Mouse (Mus musculus) brown adipose tissue, adult 24 weeks (tissue): ENCODE measurements at regions not wholly inside any gene's neighbourhood (a gene's known extent, or its start where the extent isn't known, plus 50 kb on each side); places are given as distances from the start of the nearest gene placed in this dataset.

Experiments used
- H3K27ac ChIP-seq: fragments of 200-500 bp; replicated peaks from 2 replicates; pipeline ENCODE4 v1.5.1; 2012; ENCODE audit warnings: low read depth, mild to moderate bottlenecking, low read length
- H3K4me1 ChIP-seq: fragments of 200-500 bp; 2 replicates; pipeline ENCODE4 v1.6.1; 2012; ENCODE audit warnings: low read length, mixed read lengths; ENCODE audit not compliant: control insufficient read depth, insufficient read depth, insufficient read length
- H3K4me3 ChIP-seq: fragments of 200-500 bp; 2 replicates; pipeline ENCODE4 v1.5.1; 2012; ENCODE audit warnings: low read depth, mild to moderate bottlenecking, low read length, moderate library complexity; ENCODE audit not compliant: insufficient read depth

DNA sequence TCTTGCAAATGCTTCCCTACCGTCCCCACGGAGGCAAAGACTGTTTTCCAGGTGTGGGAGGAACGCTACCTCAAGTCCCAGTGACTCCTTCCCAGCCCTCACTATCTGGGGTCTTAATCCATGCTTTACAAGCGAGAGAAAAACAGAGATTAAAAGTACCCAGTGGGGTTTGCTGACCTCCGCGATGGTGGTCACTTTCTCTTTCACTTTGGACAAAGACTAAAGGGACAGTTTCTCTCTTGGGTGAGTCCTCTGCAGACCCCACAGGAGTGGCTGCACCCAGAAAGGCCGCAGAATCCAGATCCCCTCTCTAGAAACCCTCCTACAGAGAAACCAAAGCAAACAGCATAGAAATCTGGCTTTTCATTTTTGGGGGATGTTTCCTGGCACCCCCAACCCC lies 313.4 kb downstream of the Med13l start:
- H3K4me3 ChIP-seq = peak overlapping the region; percentile 52
- H3K4me1 ChIP-seq = no peaks in the 10 kb centered on the region
- peak overlapping the region; percentile 15; the same call in 1 of the 2 replicates for H3K27ac ChIP-seq

DNA sequence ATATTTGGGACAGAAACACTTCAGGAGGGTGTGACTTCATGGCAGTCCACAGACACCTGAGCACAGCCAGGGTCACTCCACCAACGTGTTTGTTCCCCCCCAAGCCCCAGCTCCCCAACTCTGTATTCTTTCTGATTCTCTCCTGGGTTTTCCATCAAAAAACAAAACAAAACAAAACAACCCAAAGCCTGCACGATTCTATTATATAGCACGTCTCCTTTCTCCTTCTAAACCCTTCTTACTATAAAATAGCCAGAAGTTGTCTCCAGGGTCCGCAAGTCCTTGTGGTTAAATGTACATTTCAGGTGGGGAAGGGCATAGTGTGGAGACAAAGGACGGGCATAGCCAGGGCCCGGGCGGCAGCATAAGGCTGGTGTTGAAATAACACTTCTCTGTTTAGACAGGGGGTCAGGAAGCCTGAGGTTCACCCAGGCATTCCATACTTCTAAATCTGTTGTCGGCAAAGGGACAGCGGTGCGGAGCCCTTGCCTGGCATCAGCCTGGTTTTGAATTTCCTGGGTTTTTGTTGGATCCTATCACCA lies 314.7 kb downstream of the Med13l start:
- peaks cover 2% of the 10 kb centered on the region; the same call in 1 of the 2 replicates for H3K4me1 ChIP-seq
- H3K4me3 ChIP-seq = no peak overlapping the region
- no peak overlapping the region for H3K27ac ChIP-seq

DNA sequence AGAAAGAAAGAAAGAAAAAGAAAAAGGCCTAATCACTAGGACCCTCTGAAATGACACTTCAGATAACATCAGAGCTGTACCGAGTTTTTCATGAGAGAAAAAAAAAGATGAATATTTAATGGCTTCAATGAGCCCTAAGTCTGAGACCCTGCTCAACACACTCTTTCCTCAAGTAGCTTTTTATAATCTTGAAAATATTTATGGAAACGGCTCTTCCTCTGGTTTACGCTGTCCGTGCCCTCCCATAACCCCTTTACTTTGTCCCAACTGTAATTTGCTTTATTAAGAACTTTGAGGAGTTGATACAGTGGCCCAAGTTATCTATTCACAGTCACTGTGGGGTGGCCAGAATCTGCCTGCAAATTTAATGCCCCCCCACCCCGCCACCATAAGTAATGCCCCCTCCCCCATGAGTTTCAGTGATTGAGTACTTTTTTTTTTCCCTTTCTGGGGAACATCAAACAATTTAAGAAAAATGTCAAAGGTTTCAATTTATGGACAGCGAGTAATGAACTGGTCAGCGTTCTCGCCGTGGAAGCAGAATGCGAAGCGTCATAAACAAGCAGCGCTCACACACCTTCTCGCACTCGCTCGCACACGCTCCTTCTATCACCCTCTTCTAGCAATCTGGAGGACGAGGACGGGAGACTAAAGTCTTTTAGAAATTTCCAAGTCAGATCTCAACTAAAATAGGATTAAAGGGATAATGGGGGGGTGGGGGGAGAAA lies 316.3 kb downstream of the Med13l start:
- Histone ChIP-seq H3K4me1 (peaks cover 2% of the 10 kb centered on the region; the same call in 1 of the 2 replicates), H3K27ac (no peak overlapping the region), H3K4me3 (no peak overlapping the region)

DNA sequence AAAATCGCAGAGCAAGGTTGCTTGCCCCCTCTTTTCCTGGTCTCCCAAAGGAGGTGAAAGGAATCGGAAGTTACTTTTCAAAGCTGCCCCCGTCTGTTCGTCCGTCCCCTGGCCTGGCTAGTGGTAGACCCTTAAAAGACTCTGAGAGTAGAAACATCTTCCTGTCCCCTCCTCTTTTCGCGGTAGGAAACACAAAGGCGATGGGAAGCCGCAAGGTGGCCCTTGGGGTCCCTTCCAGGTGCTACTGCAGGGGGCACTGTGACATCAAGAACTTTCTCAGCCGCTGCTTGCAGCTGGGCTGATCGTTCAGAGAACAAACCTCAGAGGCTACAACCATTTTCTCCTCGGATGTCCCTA lies 316.8 kb downstream of the Med13l start:
- Histone ChIP-seq H3K4me1 (peaks cover 2% of the 10 kb centered on the region; the same call in 1 of the 2 replicates), H3K27ac (no peak overlapping the region), H3K4me3 (no peak overlapping the region)

DNA sequence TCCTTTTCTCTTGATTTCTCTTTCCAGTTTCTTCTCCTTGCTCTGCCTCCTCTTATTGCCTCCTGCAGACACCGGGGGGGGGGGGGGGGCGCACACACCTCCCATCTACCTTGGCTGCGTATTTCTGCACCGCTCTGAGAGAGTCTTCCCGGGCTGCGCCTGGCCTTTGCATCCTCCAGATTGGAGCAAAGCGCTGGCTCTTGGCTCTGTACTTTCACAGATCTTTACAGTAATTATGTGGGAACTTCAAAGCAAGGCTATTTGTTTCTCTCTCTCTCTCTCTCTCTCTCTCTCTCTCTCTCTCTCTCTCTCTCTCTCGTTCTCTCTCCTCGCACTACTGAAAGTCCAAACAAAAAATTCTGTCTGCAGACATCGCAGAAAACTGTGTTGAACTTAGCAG lies 317.4 kb downstream of the Med13l start:
- H3K4me3 ChIP-seq = no peak overlapping the region
- peaks cover 2% of the 10 kb centered on the region; the same call in 1 of the 2 replicates for H3K4me1 ChIP-seq
- no peak overlapping the region for H3K27ac ChIP-seq

DNA sequence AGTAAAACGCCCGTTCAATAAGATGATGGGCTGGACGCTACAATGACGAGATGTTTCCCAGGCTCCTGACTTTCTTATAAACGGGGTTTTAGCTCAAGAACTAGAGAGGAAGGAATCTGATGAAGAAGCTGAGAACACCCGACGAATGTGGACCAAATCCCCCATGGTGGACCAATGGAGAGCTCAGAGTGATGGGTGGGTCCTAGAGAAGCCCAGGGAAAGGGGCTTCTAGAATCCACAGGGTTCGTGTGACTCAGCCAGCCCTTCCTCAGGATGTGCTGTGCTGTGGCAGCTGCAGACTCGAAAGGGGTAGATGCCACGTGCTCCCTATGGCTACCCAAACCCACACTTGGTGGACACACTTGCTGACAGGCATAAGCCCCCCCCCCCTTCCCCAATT lies 318.2 kb downstream of the Med13l start:
- H3K4me3 ChIP-seq = no peak overlapping the region
- H3K27ac ChIP-seq = no peak overlapping the region
- peaks cover 2% of the 10 kb centered on the region; the same call in 1 of the 2 replicates for H3K4me1 ChIP-seq

DNA sequence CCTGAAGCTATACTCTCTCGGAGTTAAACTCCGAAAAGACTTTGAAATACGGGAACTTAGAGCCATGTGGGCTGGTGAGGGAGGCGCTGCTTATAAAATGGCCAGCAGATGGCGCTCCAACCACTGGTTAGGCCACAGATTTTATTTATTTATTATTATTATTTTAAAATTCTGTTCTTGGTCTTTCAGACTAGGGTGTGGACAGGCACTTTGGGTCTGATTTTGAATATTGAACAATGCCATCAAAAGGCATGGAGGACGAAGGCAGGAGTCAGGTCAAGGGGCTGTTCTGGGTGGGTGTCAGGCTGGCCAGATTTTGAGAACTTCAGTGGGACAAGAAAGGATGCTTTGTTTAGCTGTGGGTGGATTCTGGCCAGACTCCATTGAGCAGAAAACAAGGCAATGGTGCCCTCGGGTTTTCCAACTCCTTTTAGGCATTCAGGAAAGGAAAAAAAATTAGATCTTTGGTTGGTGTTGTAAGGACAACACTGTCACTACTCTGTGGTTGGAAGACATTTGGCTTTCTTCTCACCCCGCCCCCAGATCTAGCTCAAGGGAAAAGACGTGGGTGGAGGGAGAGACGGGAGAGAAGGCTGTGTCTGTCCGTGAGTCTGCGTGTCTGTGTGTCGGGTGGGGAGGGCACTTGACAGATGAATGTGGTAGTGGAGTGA lies 319.5 kb downstream of the Med13l start:
- Histone ChIP-seq H3K4me1 (peaks cover 2% of the 10 kb centered on the region; the same call in 1 of the 2 replicates), H3K27ac (peak overlapping the region; percentile 92), H3K4me3 (no peak overlapping the region; the same call in 1 of the 2 replicates)

DNA sequence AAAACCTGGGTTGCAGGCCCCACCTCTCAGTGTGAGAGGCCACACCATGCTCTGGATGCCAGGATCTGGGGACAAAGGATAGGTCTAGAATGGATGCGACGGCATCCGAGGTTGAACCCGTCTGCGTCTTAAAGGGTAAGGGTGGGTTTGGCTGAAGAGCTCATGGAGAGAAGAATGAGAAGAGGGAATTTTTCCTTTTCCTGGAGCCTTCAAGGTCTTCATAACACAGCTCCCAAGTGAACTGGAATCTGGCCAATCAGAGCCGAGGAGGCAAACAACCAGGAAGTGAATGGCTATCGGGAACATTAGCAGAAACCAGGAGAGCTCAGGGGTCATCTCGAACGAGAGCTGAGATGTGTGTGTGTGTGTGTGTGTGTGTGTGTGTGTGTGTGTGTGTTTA lies 320.1 kb downstream of the Med13l start:
- H3K27ac ChIP-seq = peak overlapping the region; percentile 92
- H3K4me1 ChIP-seq = peaks cover 2% of the 10 kb centered on the region; the same call in 1 of the 2 replicates

DNA sequence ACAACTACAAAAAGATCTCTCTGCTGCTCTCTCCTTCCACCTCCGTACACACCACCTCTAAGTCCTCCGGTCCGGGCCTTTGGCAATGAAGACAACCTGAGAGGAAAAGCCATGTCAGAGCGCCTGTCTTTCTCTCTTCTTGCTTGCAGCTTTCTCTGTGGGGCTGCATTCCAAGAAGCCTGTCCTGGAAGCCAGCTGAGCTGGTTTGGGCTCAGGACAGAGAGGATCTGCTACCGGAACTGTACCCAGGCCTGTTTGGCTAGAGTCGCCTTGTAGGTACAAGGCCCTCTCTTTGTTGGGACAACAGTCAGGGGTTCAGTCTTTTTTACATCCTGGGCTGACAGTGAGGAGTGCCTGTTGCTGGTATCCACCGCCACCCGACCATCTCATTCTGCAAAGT lies 321.4 kb downstream of the Med13l start:
- H3K4me1 ChIP-seq = peaks cover 2% of the 10 kb centered on the region; the same call in 1 of the 2 replicates
- no peak overlapping the region for H3K4me3 ChIP-seq
- no peak overlapping the region for H3K27ac ChIP-seq

More for the DNA sequence above, 320.1 kb downstream of the Med13l start:
- peak overlapping the region; percentile 18; the same call in 1 of the 2 replicates for H3K4me3 ChIP-seq

DNA sequence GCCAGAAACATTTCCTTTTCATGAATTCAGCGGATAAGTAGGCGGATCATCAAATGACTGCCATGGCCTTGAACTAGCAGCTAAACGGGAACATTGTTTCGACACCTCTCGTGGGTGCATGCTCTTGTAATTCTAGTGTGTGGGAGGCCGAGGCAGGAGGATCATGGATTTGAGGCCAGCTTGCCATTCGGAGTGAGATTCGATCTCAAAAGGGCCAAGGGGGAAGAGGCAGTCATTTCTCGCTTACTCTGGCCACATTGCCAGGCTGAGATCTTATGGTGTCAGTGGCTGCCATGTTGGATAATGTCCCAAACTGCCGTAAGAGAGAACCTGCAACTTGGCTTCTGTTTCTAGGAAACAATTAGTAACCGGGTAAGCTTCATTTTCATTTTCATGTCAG lies 327.7 kb downstream of the Med13l start:
- H3K27ac ChIP-seq = no peak overlapping the region
- no peak overlapping the region for H3K4me3 ChIP-seq
- no peaks in the 10 kb centered on the region for H3K4me1 ChIP-seq

DNA sequence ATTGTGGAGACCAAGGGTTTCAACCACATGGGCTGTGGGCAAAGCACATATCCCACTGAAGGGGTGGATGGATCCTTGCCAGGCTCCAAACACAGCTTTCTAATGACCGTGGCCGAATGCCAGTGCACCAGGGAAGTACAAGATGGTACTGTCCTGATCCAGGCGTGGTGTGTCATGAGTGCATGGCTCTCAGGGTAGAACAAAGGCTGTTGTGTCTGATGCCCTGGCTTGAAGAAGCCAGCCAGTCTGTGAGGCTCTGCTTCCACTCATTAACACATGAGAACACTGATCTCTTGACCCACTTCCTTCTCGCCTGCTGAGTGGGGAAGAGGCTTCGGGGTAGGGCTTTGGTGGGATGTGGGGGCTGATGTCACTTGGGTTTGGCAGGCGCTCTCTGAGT lies 330.7 kb downstream of the Med13l start:
- Histone ChIP-seq H3K4me3 (no peak overlapping the region), H3K4me1 (no peaks in the 10 kb centered on the region), H3K27ac (no peak overlapping the region)

DNA sequence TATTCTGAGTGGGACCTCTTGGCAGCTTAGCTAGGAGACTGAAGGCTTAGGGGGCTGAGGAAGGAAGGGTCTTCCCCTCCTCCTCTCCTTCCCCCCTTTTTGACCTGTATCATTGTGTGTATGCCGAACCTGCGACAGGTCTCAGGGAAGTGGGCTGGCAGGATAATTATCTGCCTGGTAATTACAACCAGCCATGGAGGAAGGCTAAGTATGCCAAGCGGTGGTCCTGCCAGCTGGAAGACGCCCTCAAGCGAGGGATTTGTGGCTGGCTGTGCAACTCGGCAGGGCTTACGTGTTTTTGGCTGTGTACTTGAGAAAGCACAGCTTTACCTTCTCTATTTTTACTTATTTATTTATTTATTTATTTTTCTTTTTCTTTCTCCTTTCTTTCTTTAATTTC lies 347.7 kb downstream of the Med13l start:
- Histone ChIP-seq H3K4me1 (peaks cover 4% of the 10 kb centered on the region; the same call in 1 of the 2 replicates), H3K27ac (no peak overlapping the region), H3K4me3 (no peak overlapping the region)

DNA sequence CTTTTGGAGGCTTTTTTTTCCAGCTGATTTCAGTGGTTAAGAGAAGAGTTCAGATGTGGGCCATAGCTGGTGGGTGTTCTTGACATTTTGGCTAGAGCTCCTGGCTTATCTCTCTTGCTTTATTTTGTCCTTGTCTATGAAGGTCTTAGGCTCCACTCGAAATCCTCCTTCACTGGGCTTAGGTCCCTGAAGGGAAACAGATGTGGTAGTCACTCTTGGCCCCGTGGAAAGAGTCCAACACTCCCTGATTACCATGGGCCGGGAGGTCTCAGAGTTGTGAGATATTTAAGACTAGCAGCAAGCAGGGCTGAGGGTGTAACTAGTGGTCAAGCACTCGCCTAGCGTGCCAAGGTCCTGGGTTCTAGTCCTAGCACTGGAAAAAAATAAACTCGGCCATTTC lies 349.3 kb downstream of the Med13l start:
- Histone ChIP-seq H3K4me1 (peaks cover 4% of the 10 kb centered on the region; the same call in 1 of the 2 replicates), H3K27ac (no peak overlapping the region), H3K4me3 (no peak overlapping the region)

DNA sequence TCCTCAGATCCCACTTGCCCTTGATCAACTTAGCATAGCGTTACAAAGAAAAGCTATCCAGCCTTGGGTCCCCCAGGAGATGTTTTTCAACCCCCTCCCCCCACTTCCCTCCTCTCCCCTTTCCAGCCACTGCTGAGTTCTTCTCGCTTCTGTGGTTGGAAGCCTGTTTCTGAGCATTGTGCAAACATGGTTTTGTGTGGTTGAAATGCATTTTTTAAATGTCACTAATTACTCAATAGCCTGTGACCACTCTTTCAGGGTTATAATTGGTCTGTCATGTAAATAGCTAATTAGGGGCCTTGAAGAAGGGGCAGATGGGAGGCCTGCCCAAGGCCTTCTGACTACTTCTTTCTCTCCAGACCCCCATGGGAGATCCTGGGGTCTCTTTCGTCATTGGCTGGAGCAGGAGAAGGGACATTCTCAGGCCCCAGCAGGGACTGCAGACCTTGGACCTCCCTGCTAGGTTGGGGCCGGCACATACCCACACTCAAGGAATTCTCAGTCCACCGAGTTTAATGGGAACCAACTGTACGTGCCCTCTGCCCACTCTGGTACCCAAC lies 353.8 kb downstream of the Med13l start:
- Histone ChIP-seq H3K4me1 (no peaks in the 10 kb centered on the region), H3K27ac (no peak overlapping the region)

DNA sequence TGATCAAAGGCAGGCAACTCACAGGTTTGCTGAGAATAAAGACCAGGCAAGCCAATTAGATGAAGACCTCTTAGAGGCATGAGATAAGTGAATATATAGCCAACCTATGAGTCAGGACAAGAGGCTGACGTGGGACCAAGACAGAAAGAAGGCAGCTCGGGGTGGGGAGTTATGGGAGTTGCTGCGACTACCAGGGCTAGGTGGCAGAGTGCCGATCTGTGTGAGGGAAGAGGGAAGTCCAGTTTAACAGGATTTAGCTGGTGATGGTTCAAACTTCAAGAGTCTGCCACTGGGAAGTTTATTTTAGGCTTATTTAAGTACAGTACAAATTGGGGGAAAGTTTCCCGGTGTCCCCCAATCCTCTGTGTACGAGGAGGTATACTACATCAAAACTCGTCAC lies 362.9 kb downstream of the Med13l start:
- no peaks in the 10 kb centered on the region for H3K4me1 ChIP-seq
- no peak overlapping the region for H3K27ac ChIP-seq
- H3K4me3 ChIP-seq = no peak overlapping the region

More for the DNA sequence above, 353.8 kb downstream of the Med13l start:
- no peak overlapping the region for H3K4me3 ChIP-seq
